Mouse (Mus musculus) olfactory bulb, adult 2 months (tissue): ENCODE measurements around the gene Ubb.

Experiments used
- CTCF ChIP-seq: fragments of 200-500 bp; IDR thresholded peaks from 2 replicates; pipeline ENCODE4 v1.5.1; 2012; ENCODE audit warnings: low read depth, mild to moderate bottlenecking, low read length, moderate library complexity; ENCODE audit not compliant: insufficient read depth
- POLR2A ChIP-seq: fragments of 200-500 bp; IDR thresholded peaks from 2 replicates; pipeline ENCODE4 v1.6.1; 2012; ENCODE audit warnings: mild to moderate bottlenecking, low read depth, low read length, moderate library complexity; ENCODE audit not compliant: insufficient read depth

DNA sequence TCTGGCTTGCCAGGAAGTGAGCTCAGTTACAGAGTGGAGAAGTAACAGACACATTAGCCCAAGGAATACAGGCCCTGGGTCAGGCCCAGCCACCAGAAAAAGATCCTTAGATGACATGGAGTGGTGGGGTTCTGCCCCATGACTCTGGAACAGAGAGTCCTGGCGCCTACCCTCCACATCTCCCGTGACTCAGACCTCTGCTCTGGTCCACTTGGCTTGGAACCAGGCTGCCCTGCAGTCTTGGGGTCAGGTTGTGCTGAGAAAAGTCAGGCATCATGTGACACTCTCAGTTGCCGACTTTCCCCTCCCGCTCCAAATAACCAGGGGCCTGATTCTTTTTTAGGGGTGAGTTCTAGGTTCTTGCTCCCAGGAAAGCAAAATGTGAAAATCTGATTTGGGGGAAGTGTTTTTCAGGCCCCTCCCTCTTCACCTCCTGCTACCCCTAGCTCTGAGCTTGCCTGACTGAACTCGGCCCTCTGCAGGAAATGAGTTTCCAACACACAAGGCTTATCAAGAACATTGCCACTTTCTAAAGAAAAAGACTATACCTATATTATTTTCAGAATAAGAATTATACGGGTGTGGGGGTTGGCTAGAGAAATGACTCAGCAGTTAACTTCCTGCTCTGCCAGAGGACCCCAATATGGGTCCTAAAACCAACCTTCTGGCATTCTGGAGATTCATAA lies 8.1 kb downstream of the Ubb start:
- TF ChIP-seq CTCF (no peak), POLR2A (no peak)
